Mouse (Mus musculus) myocyte (in vitro differentiated cells): Measurements from ENCODE around the gene Tenm4.

ENCODE experiments used
- MAX ChIP-seq: IDR thresholded peaks from one replicate; pipeline ENCODE4 v1.6.1; 2011; ENCODE audit warnings: low read depth, mild to moderate bottlenecking, control low read depth
- POLR2A ChIP-seq: IDR thresholded peaks from one replicate; pipeline ENCODE4 v1.6.1; 2011; ENCODE audit warnings: low read depth, mild to moderate bottlenecking, control low read depth, moderate library complexity; ENCODE audit not compliant: insufficient read length
- TCF12 ChIP-seq: IDR thresholded peaks from one replicate; pipeline ENCODE4 v1.6.1; 2011; ENCODE audit warnings: mild to moderate bottlenecking, control low read depth; ENCODE audit not compliant: poor library complexity, insufficient read depth, severe bottlenecking
- TCF3 ChIP-seq: IDR thresholded peaks from one replicate; pipeline ENCODE4 v1.6.1; 2011; ENCODE audit warnings: low read depth, control low read depth; ENCODE audit not compliant: insufficient read length

DNA sequence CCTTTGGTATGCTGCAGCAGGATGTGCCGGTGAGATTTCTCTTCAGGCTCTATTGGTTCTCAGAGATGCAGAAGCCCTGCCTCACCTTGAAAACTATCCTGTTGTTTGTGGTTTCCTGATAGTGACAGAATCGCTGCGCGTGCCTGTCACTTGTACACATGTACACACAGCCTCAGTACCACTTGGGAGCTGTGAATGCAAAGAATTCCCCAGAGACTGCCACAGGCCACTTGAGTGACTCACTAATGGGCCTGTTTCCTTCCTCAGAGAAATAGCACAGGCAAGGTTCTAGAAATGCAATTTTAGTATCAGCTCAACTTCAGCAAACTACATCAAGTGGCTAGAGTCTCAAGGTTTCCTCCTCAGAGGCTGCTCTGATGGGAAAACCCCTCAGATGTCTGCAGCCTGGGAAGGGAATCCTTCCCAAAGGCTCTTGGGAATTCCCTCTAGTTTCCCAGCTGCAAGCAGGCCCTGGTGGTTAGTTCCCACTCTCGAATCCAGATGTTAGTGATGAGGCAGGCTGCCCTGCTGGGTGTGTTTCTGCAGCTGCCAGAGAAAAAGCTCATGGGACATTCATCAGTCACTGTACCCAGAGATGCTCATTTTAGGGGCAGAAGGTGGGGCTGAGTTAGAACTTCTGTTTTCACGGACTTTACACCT lies 203.1 kb downstream of the Tenm4 start:
- TF ChIP-seq POLR2A = no peak
- no peak for TF ChIP-seq TCF12
- TF ChIP-seq MAX = no peak
- no peak for TF ChIP-seq TCF3
